Mouse (Mus musculus) hindbrain, embryonic 10.5 days (tissue): Measurements from ENCODE around the gene Csnk2a1. TPM values are rescaled to one million over a fixed set of nuclear protein-coding genes. Genes with fewer than 3 reads are reported as not detected.

Source experiments
- polyA plus RNA-seq: library from polyadenylated mRNA; unstranded; fragments of >200 nt; fragmentation: Nextera tagmentation; extraction: Ambion mirVana; gene quantifications from 2 replicates; pipeline ENCODE4 v1.2.1, GENCODE M21; 2016

The Csnk2a1 gene
- polyA plus RNA-seq, 1 experiment from 2014 or later = 91.3 TPM

Other genes starting within 250 kb of the Csnk2a1 start
- 99.4 and 149 TPM in 2 replicates for gene Fam110a, start 246.6 kb upstream of the Csnk2a1 start, polyA plus RNA-seq
- 0.90 and 1.3 TPM in 2 replicates for gene Slc52a3, start 230.3 kb upstream of the Csnk2a1 start, polyA plus RNA-seq
- 5.5 and 19.0 TPM in 2 replicates for gene Scrt2, start 145.3 kb upstream of the Csnk2a1 start, polyA plus RNA-seq
- 15.6 and 18.7 TPM in 2 replicates for gene Srxn1, start 121.3 kb upstream of the Csnk2a1 start, polyA plus RNA-seq
- gene Tcf15, start 83.3 kb upstream of the Csnk2a1 start, polyA plus RNA-seq = 5.2 and 7.6 TPM in 2 replicates
- gene Tbc1d20, start 67.0 kb downstream of the Csnk2a1 start, polyA plus RNA-seq = 27.7 and 30.0 TPM in 2 replicates
- gene Rbck1, start 105.8 kb downstream of the Csnk2a1 start, polyA plus RNA-seq = 91.4 and 93.2 TPM in 2 replicates
- gene Trib3, start 117.2 kb downstream of the Csnk2a1 start, polyA plus RNA-seq = 1.3 and 3.0 TPM in 2 replicates
- 1.4 and 5.1 TPM in 2 replicates for gene Nrsn2, start 149.8 kb downstream of the Csnk2a1 start, polyA plus RNA-seq
- gene Sox12, start 171.2 kb downstream of the Csnk2a1 start, polyA plus RNA-seq = 9.5 and 11.1 TPM in 2 replicates
- 45.9 and 47.9 TPM in 2 replicates for gene Zcchc3, start 188.2 kb downstream of the Csnk2a1 start, polyA plus RNA-seq
- 1.3 and 3.3 TPM in 2 replicates for gene 6820408C15Rik, start 188.7 kb downstream of the Csnk2a1 start, polyA plus RNA-seq
- not detected in 2 replicates for gene Defb23, start 237.8 kb downstream of the Csnk2a1 start, polyA plus RNA-seq